Mouse (Mus musculus): Measurements from ENCODE around the gene Wnk2.

GRCm38 (mm10) chr13:49075377-49075776 lies 72.4 kb downstream of the Wnk2 start:
- TF ChIP-seq CTCF (IDR thresholded peaks at IDR 0.05) (no peak), EP300 (IDR thresholded peaks at IDR 0.05) (no peak)

Measured in lung, postnatal 0 days (tissue).